Mouse (Mus musculus): ENCODE data around the gene Olfr610.
"Not testable (repeated sequence)": the region's sequence is repeated elsewhere in the genome, so short reads cannot be mapped to it uniquely, and the experiment has no call there.

The Olfr610 gene

DNA sequence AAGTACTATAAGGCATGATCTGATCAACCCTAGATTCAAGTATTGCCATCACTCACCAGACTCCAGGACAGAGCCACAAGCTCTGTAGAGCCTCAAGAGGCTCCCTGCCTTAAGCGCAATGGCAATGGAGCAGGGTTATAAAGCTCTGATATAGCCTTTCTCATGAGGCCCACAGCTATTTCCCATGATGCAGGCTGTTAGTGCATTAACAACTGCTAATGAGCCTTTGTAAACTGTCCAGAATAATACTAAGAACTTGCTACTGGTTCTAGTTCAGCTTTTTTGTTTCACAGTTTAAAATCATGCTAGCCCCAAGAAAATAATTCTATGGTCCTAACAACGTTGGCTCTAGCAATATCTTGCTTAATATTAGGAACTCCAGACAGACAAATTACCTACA lies at the start of gene Olfr610:
Gene Olfr610 (minus strand): TSS at position 101 of the 400 bp plus-strand sequence.
- DNase-seq, result no peak

DNA sequence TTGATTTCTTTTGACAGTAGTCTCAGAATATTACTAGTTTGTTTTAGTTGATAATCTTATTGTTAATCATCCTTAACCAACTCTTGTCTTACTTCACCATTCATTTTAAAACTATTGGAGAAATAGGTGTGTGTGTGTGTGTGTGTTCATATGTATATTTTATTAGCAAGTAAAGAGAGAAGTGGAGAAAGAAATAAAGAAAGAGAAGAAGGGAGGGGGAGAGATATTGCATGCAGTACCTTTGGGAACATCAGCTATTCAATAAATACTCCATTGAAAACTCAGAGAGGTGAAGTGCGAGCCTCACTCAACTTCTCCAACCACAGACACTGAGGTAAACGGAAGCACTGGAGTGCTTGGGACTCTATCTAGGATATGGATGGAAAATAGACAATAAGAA lies 43.9 kb upstream of the Olfr610 start, which contains the start of gene Olfr615:
Gene Olfr615 (plus strand): TSS at position 301 of the 400 bp plus-strand sequence.
- DNase-seq, result no peak

DNA sequence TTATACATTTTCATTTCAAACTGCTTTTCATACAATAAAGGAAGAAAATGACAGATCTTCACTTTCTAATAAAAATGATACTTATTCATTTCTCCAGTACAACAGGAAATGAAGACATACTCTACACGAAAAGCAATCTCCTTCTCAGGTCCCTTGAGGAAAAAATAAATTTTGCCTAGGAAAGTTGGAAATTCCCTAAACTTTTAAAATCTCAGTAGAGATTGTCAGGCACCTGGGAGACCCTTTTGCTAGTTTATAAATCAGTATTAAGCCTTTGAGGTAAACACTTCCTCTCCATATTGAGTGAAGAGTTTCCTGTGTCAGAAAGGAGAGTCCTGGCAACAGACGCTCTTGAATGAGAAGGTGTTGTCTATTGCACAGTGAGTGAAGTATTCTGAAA lies 35.9 kb upstream of the Olfr610 start, which contains the start of gene Olfr613:
Gene Olfr613 (plus strand): TSS at position 301 of the 400 bp plus-strand sequence.
- DNase-seq, result no peak

DNA sequence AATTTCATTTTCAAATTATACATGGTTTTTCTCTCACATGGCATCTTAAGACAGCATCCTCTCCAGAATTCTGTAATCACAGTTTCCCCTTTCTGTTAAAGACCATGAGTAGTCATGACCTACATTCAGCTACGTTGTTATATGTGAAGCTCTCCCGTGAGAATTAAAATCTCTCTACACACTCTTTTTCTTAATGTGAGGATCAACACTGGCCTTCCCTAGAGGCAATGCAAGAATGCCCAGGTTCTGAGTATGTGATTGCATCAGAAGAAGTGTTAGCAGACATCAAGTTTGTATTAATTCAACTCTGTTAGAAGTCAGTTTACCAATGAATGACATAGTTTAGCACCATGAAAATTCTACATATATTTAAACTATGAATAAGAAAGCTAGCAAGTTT lies 30.7 kb upstream of the Olfr610 start, which contains the start of gene Olfr612:
Gene Olfr612 (minus strand): TSS at position 101 of the 400 bp plus-strand sequence.
- DNase-seq, result not testable (repeated sequence)

DNA sequence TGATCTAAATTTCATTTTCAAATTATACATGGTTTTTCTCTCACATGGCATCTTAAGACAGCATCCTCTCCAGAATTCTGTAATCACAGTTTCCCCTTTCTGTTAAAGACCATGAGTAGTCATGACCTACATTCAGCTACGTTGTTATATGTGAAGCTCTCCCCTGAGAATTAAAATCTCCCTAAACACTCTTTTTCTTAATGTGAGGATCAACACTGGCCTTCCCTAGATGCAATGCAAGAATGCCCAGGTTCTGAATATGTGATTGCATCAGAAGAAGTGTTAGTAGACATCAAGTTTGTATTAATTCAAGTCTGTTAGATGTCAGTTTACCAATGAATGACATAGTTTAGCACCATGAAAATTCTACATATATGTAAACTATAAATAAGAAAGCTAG lies 8.8 kb upstream of the Olfr610 start, which contains the start of gene Olfr611:
Gene Olfr611 (minus strand): TSS at position 101 of the 400 bp plus-strand sequence.
- DNase-seq, result not testable (repeated sequence)

DNA sequence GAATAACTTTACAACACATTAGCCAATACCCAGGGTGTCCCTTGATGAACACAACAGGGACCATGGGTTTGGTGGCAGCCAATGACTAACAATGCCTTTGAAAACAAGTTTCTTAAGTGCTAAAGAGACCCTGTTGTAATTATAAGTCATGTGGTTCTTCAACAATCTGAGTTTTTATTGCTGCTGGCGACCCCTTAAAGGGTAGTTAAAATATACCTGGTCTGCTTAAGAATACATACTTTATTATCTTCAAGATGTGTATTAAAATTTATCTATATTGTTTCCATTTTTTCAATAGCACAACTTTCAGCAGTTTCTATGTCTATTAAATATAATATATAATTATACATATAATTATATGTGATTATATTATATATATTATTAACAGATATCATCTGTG lies 14.0 kb downstream of the Olfr610 start, which contains the start of gene Olfr609:
Gene Olfr609 (minus strand): TSS at position 101 of the 400 bp plus-strand sequence.
- no peak for DNase-seq

DNA sequence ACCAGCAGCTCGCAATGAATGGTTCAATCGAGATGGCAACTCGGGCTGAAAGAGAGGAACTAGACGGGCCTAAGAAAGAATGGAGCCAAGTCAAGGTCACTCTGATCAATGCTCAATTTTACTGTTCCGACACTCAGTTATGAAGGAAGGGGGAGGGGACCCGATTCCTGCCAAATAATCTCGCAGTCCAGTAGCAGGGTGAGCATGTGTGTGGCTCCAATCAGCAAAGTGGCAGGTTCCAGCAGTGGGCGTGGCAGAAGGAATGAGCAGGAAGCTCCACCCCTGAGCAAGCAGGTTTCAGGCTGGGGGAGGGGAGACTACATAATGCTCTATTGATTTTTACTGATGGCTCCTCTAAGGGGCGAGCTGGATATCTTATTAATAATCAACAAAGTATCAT lies 34.8 kb downstream of the Olfr610 start:
- not testable (repeated sequence) for DNase-seq

DNA sequence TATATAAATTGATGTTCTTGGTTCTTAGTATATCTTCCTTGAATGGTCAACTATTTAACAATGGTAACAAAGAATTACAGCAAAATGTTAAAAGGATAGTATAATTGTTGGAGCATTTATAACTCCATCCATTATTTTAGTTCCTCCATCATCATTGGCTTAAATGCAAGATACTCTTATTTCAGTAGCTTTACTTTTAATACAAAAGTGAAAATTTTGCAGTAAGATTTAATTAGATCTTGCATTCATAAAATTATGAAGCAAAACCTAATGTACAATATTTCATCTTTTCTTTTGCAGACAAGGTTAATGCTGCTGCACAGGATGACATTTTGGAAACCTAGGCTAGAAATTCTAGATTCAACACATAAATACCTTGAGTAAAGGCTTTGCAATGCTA lies 42.3 kb downstream of the Olfr610 start, which contains the start of gene Olfr608:
Gene Olfr608 (plus strand): TSS at position 301 of the 400 bp plus-strand sequence.
- DNase-seq, result no peak

DNA sequence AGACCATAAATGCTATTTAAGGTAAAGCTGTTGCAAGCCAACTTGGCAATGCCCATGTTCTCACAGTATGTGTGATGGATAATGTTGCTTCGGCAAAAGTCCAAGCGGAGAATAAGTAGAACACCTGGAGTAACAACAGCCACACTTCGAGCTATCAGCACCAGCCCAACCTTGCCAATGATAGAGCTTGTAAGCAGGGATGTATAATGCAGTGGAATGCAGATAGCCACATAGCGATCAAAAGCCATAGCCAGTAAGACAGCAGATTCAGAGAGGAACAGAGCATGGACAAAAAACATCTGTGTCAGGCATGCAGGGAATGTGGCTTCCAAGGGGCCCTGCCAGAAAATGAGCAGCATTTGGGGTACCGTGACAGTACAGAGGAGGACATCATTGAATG lies 51.3 kb downstream of the Olfr610 start:
- no peak for DNase-seq

Data from right cerebral cortex, postnatal 14 days (tissue).